ENCODE assay signal across 8 mouse cellular contexts in genomic region chr2:166793542-166794214, GRCm38 (mm10). TPM values are rescaled to one million over a fixed set of nuclear protein-coding genes. Genes with fewer than 3 reads are reported as not detected.
DNase-seq lines count a peak whose midpoint lies in the region; ATAC-seq and TF ChIP-seq lines count a peak whose summit lies in the region.
"Not testable (repeated sequence)": the region's sequence is repeated elsewhere in the genome, so short reads cannot be mapped to it uniquely, and the experiment has no call there.

No protein-coding gene starts in this region.

- ATAC-seq in activated CD4-positive, CD25-positive, alpha-beta regulatory T cell, adult 4 months, result peak; percentile 87
- peak; percentile 94 for ATAC-seq in megakaryocyte-erythroid progenitor cell, adult 5-6 weeks (replicated peaks; ENCODE audit: low FRiP score, low TSS enrichment, poor library complexity, severe bottlenecking)

- H3K27ac ChIP-seq in cortical plate, adult 2 months (ENCODE audit: insufficient read depth, low read length), result peak overlapping the region; percentile 40

- TF ChIP-seq CTCF in cortical plate, adult 2 months (IDR thresholded peaks at IDR 0.05; ENCODE audit: extremely low read depth, insufficient read depth, low read length), result not testable (repeated sequence)

- peak overlapping the region; percentile 35 for H3K4me3 ChIP-seq in cortical plate, adult 2 months (ENCODE audit: insufficient read depth, low read length)

- H3K4me1 ChIP-seq in cortical plate, adult 2 months (ENCODE audit: control insufficient read depth, insufficient read depth, low read length), result not testable (repeated sequence)

- DNase-seq in gastrocnemius, adult 8-10 months (ENCODE audit: low spot score in 2 of 2), result peak; percentile 64 to 75
- peak; percentile 85 for DNase-seq in induced T-regulatory cell, adult 2 months (ENCODE audit: low read depth)
- peak; percentile 75 to 86 for DNase-seq in left cerebral cortex, postnatal 14 days (ENCODE audit: low spot score in 2 of 2)
- DNase-seq in right cerebral cortex, postnatal 25 days, result peak; percentile 84
- DNase-seq in urinary bladder, postnatal 36 days (ENCODE audit: low spot score in 2 of 2), result peak; percentile 78 to 87

- TF ChIP-seq POLR2A in cortical plate, adult 2 months (IDR thresholded peaks at IDR 0.05; ENCODE audit: extremely low read depth, insufficient read depth, low read length), result peak; percentile 61; the same call in 1 of the 2 replicates

- intact Hi-C loops in left cerebral cortex, postnatal 14 days (cut with DNase I), result not testable (repeated sequence)

RNA-seq across cellular contexts. Expression of gene Trp53rkb, which starts 1.3 kb away (rescaled TPM):
- polyA plus RNA-seq in activated CD4-positive, CD25-positive, alpha-beta regulatory T cell, adult 4 months (2017; shearing (Covaris generic)), result 1 to 10 TPM in 1 of 2 experiments, under 1 TPM in 1; 0.41 to 1.0 TPM
- 6.9 and 8.6 TPM in 2 replicates for polyA plus RNA-seq in cortical plate, adult 2 months (2012; rRNA removed)
- 1 to 10 TPM; 1.4 to 2.6 (median 2.3) TPM for total RNA-seq in gastrocnemius, adult 8-10 months (2022)
- 1 to 10 TPM; 5.7 to 9.3 TPM for total RNA-seq in left cerebral cortex, postnatal 14 days (2021)
- total RNA-seq in megakaryocyte-erythroid progenitor cell, adult 5-6 weeks (2014; fragmentation: Nextera tagmentation), result 1.6 and 5.0 TPM in 2 replicates
- 2.4 and 3.1 TPM in 2 replicates for total RNA-seq in megakaryocyte-erythroid progenitor cell, adult 5-6 weeks (2017)

RNA-seq across cellular contexts. Expression of gene Arfgef2, which starts 11.7 kb away (rescaled TPM):
- polyA plus RNA-seq in activated CD4-positive, CD25-positive, alpha-beta regulatory T cell, adult 4 months (2017; shearing (Covaris generic)), result 1 to 10 TPM; 2.9 TPM
- polyA plus RNA-seq in cortical plate, adult 2 months (2012; rRNA removed), result 22.9 and 24.3 TPM in 2 replicates
- total RNA-seq in gastrocnemius, adult 8-10 months (2022), result 10 to 100 TPM; 24.6 to 34.7 (median 25.8) TPM
- total RNA-seq in left cerebral cortex, postnatal 14 days (2021), result 10 to 100 TPM; 45.7 to 49.8 TPM
- total RNA-seq in megakaryocyte-erythroid progenitor cell, adult 5-6 weeks (2014; fragmentation: Nextera tagmentation), result 21.0 and 31.0 TPM in 2 replicates
- 20.2 and 22.7 TPM in 2 replicates for total RNA-seq in megakaryocyte-erythroid progenitor cell, adult 5-6 weeks (2017)

Comparison
In these comparisons a context has a peak if more than half of its experiments do, and no peak if none do; other contexts are left out.
1. Peak in every context shown above with its lines: DNase-seq, ATAC-seq, H3K4me3 ChIP-seq and H3K27ac ChIP-seq.